Mouse (Mus musculus): Measurements from ENCODE around the gene Klhl5. TPM values are rescaled to one million over a fixed set of nuclear protein-coding genes. Genes with fewer than 3 reads are reported as not detected.
"Not testable (repeated sequence)": the region's sequence is repeated elsewhere in the genome, so short reads cannot be mapped to it uniquely, and the experiment has no call there.

The Klhl5 gene
- polyA plus RNA-seq, 1 experiment from 2014 or later = 14.5 TPM

DNA sequence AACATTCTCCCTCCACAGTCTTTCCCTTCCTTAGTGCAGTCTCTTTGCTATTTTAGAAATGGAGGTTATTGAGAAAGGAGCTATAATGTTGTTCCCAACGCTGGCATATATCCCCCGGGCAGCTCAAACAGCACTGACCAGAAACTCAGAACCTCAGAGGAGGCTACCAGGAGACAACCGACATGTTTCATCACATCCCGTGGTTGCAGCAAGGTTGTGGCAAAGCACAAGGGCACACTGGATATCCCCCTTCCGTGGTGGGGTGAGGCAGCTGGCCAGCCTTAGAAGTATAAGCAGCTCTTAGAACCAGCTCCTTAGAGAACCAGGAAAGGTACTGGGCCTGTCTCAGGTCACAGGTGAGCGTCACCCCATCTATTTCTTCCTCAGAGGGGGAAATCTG lies 5.7 kb upstream of the Klhl5 start:
- WGBS = 89% methylated on average over 6 of the region's 6 CpGs

DNA sequence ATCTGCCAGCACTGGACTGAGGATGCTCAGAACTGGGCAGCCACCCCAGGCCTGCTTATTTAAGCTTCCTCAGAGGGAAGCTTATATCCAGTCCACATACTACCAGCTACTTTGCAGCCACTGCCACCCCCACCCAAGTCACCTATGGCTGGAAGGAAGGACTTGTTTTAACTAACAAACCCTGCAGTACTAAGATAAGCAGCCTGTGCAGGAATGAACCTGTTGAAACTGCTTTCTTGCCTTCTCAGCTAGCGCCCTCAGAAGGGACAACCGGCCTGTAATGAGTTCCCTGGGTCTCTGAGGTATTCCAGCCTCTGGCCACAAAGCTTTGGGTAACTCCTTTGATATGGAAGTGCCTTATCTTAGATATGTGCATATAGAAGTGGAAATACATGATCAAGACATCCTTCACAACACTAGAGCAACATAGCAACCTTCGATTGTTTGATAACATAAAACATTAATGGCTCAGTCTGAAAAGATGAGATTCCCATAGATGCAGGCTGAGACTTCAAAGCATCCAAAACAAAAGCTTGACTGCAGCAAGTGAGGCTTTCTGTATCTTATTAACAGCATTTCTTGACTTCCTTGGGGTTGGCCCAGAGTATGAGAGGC lies 5.2 kb upstream of the Klhl5 start:
- 75% methylated on average over 3 of the region's 3 CpGs for WGBS

More for the DNA sequence above, 5.7 kb upstream of the Klhl5 start:
- Histone ChIP-seq H3K36me3 (no peaks in the 10 kb centered on the region), H3K4me1 (peaks cover under 1% of the 10 kb centered on the region; the same call in 1 of the 2 replicates), H3K27me3 (ENCODE audit: low read depth, poor library complexity, severe bottlenecking) (no peaks in the 10 kb centered on the region), H3K27ac (replicated peaks) (no peak overlapping the region), H3K4me3 (no peak overlapping the region), H3K9me3 (replicated peaks) (no peaks in the 10 kb centered on the region)
- DNase-seq (ENCODE audit: low spot score) = no peak

DNA sequence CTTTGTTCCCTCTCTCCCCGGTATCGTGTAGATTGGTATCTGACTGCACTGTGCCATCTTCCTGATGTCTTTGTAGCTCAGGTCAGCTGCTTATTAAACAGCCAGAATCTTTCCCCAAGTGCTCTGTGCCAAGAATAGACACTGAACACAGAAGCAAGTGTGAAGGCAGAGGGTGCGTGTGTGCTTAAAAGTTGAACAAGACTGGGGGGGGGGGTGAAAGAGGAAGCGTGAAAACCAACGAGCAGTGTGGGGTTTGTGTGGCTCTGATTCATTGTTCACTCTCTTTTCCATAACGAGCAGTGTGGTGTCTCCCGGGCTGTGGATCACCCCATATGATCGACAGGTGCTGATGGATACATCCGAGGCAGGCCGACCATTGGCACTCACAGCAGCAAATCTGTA lies 4.7 kb upstream of the Klhl5 start:
- no peak for DNase-seq (ENCODE audit: low spot score)
- 86% methylated on average over 10 of the region's 10 CpGs for WGBS
- H3K4me3 ChIP-seq = no peak overlapping the region
- H3K36me3 ChIP-seq = no peaks in the 10 kb centered on the region
- no peaks in the 10 kb centered on the region for H3K9me3 ChIP-seq (replicated peaks)
- H3K27ac ChIP-seq (replicated peaks) = 0 out of 2 replicates have a peak overlapping the region, but pooled peaks have one; percentile 4
- H3K4me1 ChIP-seq = peaks cover 7% of the 10 kb centered on the region
- H3K27me3 ChIP-seq (ENCODE audit: low read depth, poor library complexity, severe bottlenecking) = no peaks in the 10 kb centered on the region

More for the DNA sequence above, 5.2 kb upstream of the Klhl5 start:
- no peak for DNase-seq (ENCODE audit: low spot score)
- H3K4me3 ChIP-seq = no peak overlapping the region
- no peaks in the 10 kb centered on the region for H3K9me3 ChIP-seq (replicated peaks)
- H3K36me3 ChIP-seq = no peaks in the 10 kb centered on the region
- peaks cover 6% of the 10 kb centered on the region for H3K4me1 ChIP-seq
- no peaks in the 10 kb centered on the region for H3K27me3 ChIP-seq (ENCODE audit: low read depth, poor library complexity, severe bottlenecking)
- 0 out of 2 replicates have a peak overlapping the region, but pooled peaks have one; percentile 4 for H3K27ac ChIP-seq (replicated peaks)

GRCm38 (mm10) chr5:65107773-65108432 lies 564 bp downstream of the Klhl5 start:
- H3K4me1 ChIP-seq = peaks cover 14% of the 10 kb centered on the region
- no peaks in the 10 kb centered on the region for H3K36me3 ChIP-seq
- peak overlapping the region; percentile 90 for H3K27ac ChIP-seq (replicated peaks)
- peak overlapping the region; percentile 83 for H3K4me3 ChIP-seq
- WGBS = 4% methylated on average over 42 of the region's 42 CpGs
- peak; percentile 55 for DNase-seq (ENCODE audit: low spot score)
- H3K27me3 ChIP-seq (ENCODE audit: low read depth, poor library complexity, severe bottlenecking) = no peaks in the 10 kb centered on the region
- H3K9me3 ChIP-seq (replicated peaks) = no peaks in the 10 kb centered on the region

DNA sequence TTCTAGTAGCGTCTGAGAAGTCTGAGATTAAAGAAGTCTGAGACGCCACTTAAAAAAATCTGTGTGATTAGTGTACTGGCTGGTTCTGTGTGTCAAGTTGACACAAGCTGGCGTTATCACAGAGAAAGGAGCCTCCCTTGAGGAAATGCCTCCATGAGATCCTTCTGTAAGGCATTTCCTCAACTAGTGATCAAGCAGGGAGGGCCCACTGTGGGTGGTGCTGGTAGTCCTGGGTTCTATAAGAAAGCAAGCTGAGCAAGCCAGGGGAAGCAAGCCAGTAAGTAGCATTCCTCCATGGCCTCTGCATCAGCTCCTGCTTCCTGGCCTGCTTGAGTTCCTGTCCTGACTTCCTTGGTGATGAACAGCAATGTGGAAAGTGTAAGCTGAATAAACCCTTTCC lies 4.9 kb downstream of the Klhl5 start:
- H3K27me3 ChIP-seq (ENCODE audit: low read depth, poor library complexity, severe bottlenecking); H3K4me3 ChIP-seq; H3K9me3 ChIP-seq (replicated peaks); H3K4me1 ChIP-seq; H3K36me3 ChIP-seq; H3K27ac ChIP-seq (replicated peaks); DNase-seq (ENCODE audit: low spot score): not testable (repeated sequence)
- WGBS = 79% methylated on average over 3 of the region's 3 CpGs

DNA sequence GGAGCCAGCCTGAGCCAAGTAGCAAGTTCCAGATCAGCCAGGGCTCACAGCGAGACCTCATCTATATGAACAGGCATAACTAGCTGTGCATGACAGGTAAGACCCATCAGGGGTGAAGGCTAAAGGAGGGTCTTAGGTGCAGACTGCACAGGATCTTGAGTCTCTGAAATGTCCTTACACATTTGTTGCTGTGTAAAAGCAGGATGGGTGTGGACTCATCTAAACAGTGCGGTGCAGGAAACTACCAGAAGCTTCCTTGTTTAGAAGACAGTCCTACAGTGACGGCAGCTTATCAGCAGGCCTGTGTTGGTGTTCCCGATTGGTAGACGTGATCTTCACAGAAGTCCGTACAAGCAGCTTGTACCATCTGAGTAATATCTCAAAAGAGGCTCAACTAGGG lies 6.0 kb downstream of the Klhl5 start:
- WGBS = 93% methylated on average over 6 of the region's 6 CpGs
- H3K4me1 ChIP-seq = peaks cover under 1% of the 10 kb centered on the region; the same call in 1 of the 2 replicates
- DNase-seq (ENCODE audit: low spot score) = no peak
- H3K4me3 ChIP-seq = no peak overlapping the region
- peaks cover 9% of the 10 kb centered on the region for H3K36me3 ChIP-seq
- no peak overlapping the region for H3K27ac ChIP-seq (replicated peaks)
- H3K27me3 ChIP-seq (ENCODE audit: low read depth, poor library complexity, severe bottlenecking) = no peaks in the 10 kb centered on the region
- H3K9me3 ChIP-seq (replicated peaks) = no peaks in the 10 kb centered on the region

DNA sequence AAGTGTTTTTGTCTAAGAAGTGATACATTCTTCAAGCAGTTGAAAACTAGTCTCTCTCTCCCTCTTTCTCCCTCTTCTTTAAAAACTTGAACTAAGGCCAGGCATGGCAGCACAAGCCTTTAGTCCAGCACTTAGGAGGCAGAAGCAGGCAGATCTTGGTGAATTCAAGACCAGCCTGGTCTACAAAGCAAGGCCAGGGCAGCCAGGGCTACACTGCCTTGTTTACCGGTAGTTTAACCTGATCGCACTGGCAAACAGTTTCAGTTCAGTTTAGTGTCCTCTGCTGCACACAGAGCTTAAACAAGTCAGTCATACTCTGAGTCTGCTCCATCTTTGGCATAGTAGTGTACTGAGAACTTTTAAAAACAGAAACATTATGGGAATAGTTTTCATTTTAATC lies 9.4 kb downstream of the Klhl5 start:
- no peak for DNase-seq (ENCODE audit: low spot score)
- H3K9me3 ChIP-seq (replicated peaks) = no peaks in the 10 kb centered on the region
- no peaks in the 10 kb centered on the region for H3K4me1 ChIP-seq
- no peak overlapping the region for H3K4me3 ChIP-seq
- H3K36me3 ChIP-seq = peaks cover 9% of the 10 kb centered on the region
- H3K27ac ChIP-seq (replicated peaks) = no peak overlapping the region
- 98% methylated on average over 2 of the region's 2 CpGs for WGBS
- H3K27me3 ChIP-seq (ENCODE audit: low read depth, poor library complexity, severe bottlenecking) = no peaks in the 10 kb centered on the region

GRCm38 (mm10) chr5:65119495-65119894 lies 12.2 kb downstream of the Klhl5 start:
- 89% methylated on average over 1 of the region's 1 CpGs for WGBS
- DNase-seq (ENCODE audit: low spot score) = no peak
- Histone ChIP-seq H3K27ac (replicated peaks) (no peak overlapping the region), H3K36me3 (peaks cover 9% of the 10 kb centered on the region), H3K4me3 (no peak overlapping the region), H3K4me1 (no peaks in the 10 kb centered on the region), H3K9me3 (replicated peaks) (no peaks in the 10 kb centered on the region), H3K27me3 (ENCODE audit: low read depth, poor library complexity, severe bottlenecking) (no peaks in the 10 kb centered on the region)

DNA sequence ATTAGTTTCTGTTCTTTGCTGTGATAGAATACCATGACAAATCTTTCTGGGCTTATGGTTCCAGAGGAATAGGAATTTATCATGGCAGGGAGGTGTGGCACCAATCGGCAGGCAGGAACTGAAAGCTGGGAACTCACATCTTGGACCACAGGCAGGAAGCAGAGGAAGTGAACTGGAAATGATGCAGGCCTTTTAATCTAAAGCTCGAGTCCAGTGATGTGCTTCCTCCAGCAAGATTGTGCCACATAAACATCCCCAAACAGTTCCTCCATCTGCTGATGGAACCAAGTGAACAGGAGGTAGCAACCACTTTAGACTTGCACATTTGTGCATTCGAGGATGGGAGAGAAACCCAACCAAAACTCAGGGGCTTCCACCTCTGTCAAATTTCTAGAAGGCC lies 12.6 kb downstream of the Klhl5 start:
- H3K4me1 ChIP-seq = no peaks in the 10 kb centered on the region
- no peaks in the 10 kb centered on the region for H3K9me3 ChIP-seq (replicated peaks)
- 77% methylated on average over 3 of the region's 3 CpGs for WGBS
- DNase-seq (ENCODE audit: low spot score) = no peak
- no peaks in the 10 kb centered on the region for H3K27me3 ChIP-seq (ENCODE audit: low read depth, poor library complexity, severe bottlenecking)
- peaks cover 9% of the 10 kb centered on the region for H3K36me3 ChIP-seq
- no peak overlapping the region for H3K4me3 ChIP-seq
- H3K27ac ChIP-seq (replicated peaks) = no peak overlapping the region

GRCm38 (mm10) chr5:65122616-65123015 lies 15.3 kb downstream of the Klhl5 start:
- no peaks in the 10 kb centered on the region for H3K36me3 ChIP-seq
- no peaks in the 10 kb centered on the region for H3K9me3 ChIP-seq (replicated peaks)
- WGBS = 92% methylated on average over 3 of the region's 3 CpGs
- H3K4me1 ChIP-seq = no peaks in the 10 kb centered on the region
- no peak for DNase-seq (ENCODE audit: low spot score)
- no peak overlapping the region for H3K27ac ChIP-seq (replicated peaks)
- H3K27me3 ChIP-seq (ENCODE audit: low read depth, poor library complexity, severe bottlenecking) = no peaks in the 10 kb centered on the region
- no peak overlapping the region for H3K4me3 ChIP-seq

DNA sequence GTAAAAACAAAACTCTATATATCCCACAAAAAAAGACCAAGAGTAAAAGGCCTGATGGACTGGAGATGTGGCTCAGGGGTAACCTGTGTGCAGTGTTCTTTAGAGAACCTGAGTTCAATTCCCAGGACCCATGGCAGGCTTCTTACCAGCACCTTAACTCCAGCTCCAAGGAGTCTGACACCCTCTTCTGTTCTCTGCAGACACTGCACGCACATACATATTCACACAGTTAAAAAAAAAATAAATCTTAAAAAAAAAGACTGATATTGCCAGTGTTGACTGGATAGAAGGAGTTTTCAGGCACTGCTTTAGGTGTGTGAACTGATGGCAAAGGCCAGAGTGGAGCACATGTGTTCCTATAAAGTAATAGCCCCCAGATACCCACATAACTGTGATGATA lies 18.8 kb downstream of the Klhl5 start:
- no peak for DNase-seq (ENCODE audit: low spot score)
- Histone ChIP-seq H3K27ac (replicated peaks) (no peak overlapping the region), H3K9me3 (replicated peaks) (no peaks in the 10 kb centered on the region), H3K27me3 (ENCODE audit: low read depth, poor library complexity, severe bottlenecking) (no peaks in the 10 kb centered on the region), H3K4me1 (peaks cover 15% of the 10 kb centered on the region), H3K4me3 (no peak overlapping the region), H3K36me3 (no peaks in the 10 kb centered on the region)
- 88% methylated on average over 1 of the region's 1 CpGs for WGBS

DNA sequence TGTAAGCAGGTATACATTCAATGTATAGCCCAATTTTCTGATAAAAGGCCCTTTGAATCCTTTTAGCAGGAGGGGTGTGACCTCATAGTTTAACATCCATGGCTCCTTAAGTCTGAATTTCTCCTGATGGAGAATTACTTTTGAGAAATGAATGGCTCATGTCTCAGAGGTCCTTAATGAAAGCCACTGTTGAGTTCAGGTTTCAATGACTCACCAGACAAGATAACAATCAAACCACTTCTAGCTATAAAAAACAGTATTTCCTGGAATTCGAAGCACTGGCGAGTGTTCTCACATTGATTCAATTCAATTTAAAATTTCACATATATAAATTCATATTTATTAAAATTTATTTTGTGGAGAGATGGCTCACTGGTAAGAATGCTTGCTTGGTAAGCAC lies 21.1 kb downstream of the Klhl5 start:
- Histone ChIP-seq H3K27ac (replicated peaks) (0 out of 2 replicates have a peak overlapping the region, but pooled peaks have one; percentile 46), H3K4me3 (no peak overlapping the region), H3K9me3 (replicated peaks) (no peaks in the 10 kb centered on the region), H3K36me3 (no peaks in the 10 kb centered on the region), H3K4me1 (peaks cover 24% of the 10 kb centered on the region), H3K27me3 (ENCODE audit: low read depth, poor library complexity, severe bottlenecking) (no peaks in the 10 kb centered on the region)
- DNase-seq (ENCODE audit: low spot score) = no peak
- WGBS = 89% methylated on average over 2 of the region's 2 CpGs

- Histone ChIP-seq H3K9me3 (replicated peaks) (no peaks in the 10 kb centered on the region), H3K27me3 (ENCODE audit: low read depth, poor library complexity, severe bottlenecking) (no peaks in the 10 kb centered on the region), H3K4me3 (peak overlapping the region; percentile 63), H3K27ac (replicated peaks) (peak overlapping the region; percentile 85), H3K36me3 (no peaks in the 10 kb centered on the region), H3K4me1 (peaks cover 24% of the 10 kb centered on the region)
- DNase-seq (ENCODE audit: low spot score) = peak; percentile 67
- WGBS = 2% methylated on average over 12 of the region's 12 CpGs
These were observed 23.3 kb downstream of the Klhl5 start for GRCm38 (mm10) chr5:65130528-65131210.
